16 mouse cellular contexts compared by ENCODE assay signal in genomic region chr8:44347412-44347811, GRCm38 (mm10).
A peak's percentile ranks its signal among the peaks of the same experiment; 100 is the strongest.
DNase-seq lines count a peak whose midpoint lies in the region; ATAC-seq and TF ChIP-seq lines count a peak whose summit lies in the region.
"Had no signal": no experiment of that assay in that cellular context is flagged by ENCODE, and none has a peak within 500 bp of the region (broad histone marks: within the 10 kb centered on the region; RNA-seq: fewer than 3 reads in every experiment).

No protein-coding gene starts in this region.

- no peaks in the 10 kb centered on the region for H3K4me1 ChIP-seq in kidney, embryonic 16.5 days (ENCODE audit: insufficient read depth, low read length)
- no peaks in the 10 kb centered on the region; the same call in 1 of the 2 replicates for H3K4me1 ChIP-seq in forebrain, embryonic 10.5 days
- H3K4me1 ChIP-seq: heart, embryonic 15.5 days; midbrain, embryonic 10.5 days had no signal

- H3K27me3 ChIP-seq in kidney, embryonic 16.5 days (ENCODE audit: insufficient read depth, low read length): no peaks in the 10 kb centered on the region
- no peaks in the 10 kb centered on the region for H3K27me3 ChIP-seq in forebrain, embryonic 10.5 days (ENCODE audit: poor library complexity, severe bottlenecking)
- H3K27me3 ChIP-seq: heart, embryonic 15.5 days had no signal

- peak; percentile 23 for DNase-seq in gastrocnemius, adult 2 months
- no peak for DNase-seq in gastrocnemius, postnatal 4 days (ENCODE audit: low spot score in 2 of 2)
- DNase-seq in kidney, postnatal 10 days: peak; percentile 5
- DNase-seq in fibroblast of lung, adult 2 months (ENCODE audit: low read depth): peak; percentile 77
- DNase-seq in lung, postnatal 36 days: peak; percentile 76
- DNase-seq in cerebellum, adult 11-12 months: no peak
- DNase-seq in forebrain, embryonic 10.5 days (ENCODE audit: extremely low spot score, low spot score): no peak
- DNase-seq: cerebellum, adult 8-10 months; lung, embryonic 14.5 days; right cerebral cortex, postnatal 25 days; thymus, adult 18-20 months had no signal

- no peaks in the 10 kb centered on the region for H3K36me3 ChIP-seq in kidney, embryonic 16.5 days (ENCODE audit: insufficient read depth, low read length)
- H3K36me3 ChIP-seq in forebrain, embryonic 10.5 days (replicated peaks): no peaks in the 10 kb centered on the region
- H3K36me3 ChIP-seq: G1E; heart, embryonic 15.5 days; midbrain, embryonic 10.5 days had no signal

- no peak overlapping the region for H3K4me3 ChIP-seq in gastrocnemius, adult 2 months
- no peak overlapping the region for H3K4me3 ChIP-seq in kidney, embryonic 16.5 days (ENCODE audit: low read length)
- no peak overlapping the region for H3K4me3 ChIP-seq in forebrain, embryonic 10.5 days
- H3K4me3 ChIP-seq: heart, embryonic 15.5 days; midbrain, embryonic 10.5 days had no signal

- 67% methylated on average over 1 of the region's 1 CpGs for WGBS in kidney, embryonic 16.5 days
- 89% methylated on average over 1 of the region's 1 CpGs for WGBS in forebrain, embryonic 10.5 days

- intact Hi-C loops in gastrocnemius, adult 2 months (cut with DNase I): no loop called here

- no peak for TF ChIP-seq CTCF in gastrocnemius, adult 2 months (IDR thresholded peaks at IDR 0.05)

- H3K27ac ChIP-seq in gastrocnemius, adult 2 months: no peak overlapping the region
- no peak overlapping the region for H3K27ac ChIP-seq in kidney, embryonic 16.5 days (ENCODE audit: low read length)
- no peak overlapping the region for H3K27ac ChIP-seq in forebrain, embryonic 10.5 days
- H3K27ac ChIP-seq: heart, embryonic 15.5 days; midbrain, embryonic 10.5 days had no signal

- no peak for ATAC-seq in kidney, embryonic 16.5 days (ENCODE audit: low FRiP score, low TSS enrichment)
- ATAC-seq: hindbrain, embryonic 16.5 days had no signal

- H3K9ac ChIP-seq in kidney, embryonic 16.5 days (replicated peaks; ENCODE audit: low read length): no peak overlapping the region
- H3K9ac ChIP-seq: heart, embryonic 15.5 days; lung, embryonic 14.5 days had no signal

- H3K4me2 ChIP-seq in kidney, embryonic 16.5 days (replicated peaks; ENCODE audit: low read depth, low read length): no peak overlapping the region
- H3K4me2 ChIP-seq: heart, embryonic 15.5 days; lung, embryonic 14.5 days had no signal

- H3K9me3 ChIP-seq in kidney, embryonic 16.5 days (ENCODE audit: low read length): no peaks in the 10 kb centered on the region
- no peaks in the 10 kb centered on the region for H3K9me3 ChIP-seq in forebrain, embryonic 10.5 days
- H3K9me3 ChIP-seq: heart, embryonic 15.5 days; midbrain, embryonic 10.5 days had no signal

Comparison
In these comparisons a context has a peak if more than half of its experiments do, and no peak if none do; other contexts are left out.
1. DNase-seq: peak in gastrocnemius, adult 2 months (single experiment), kidney, postnatal 10 days (single experiment), fibroblast of lung, adult 2 months (single experiment) and lung, postnatal 36 days (single experiment); none in gastrocnemius, postnatal 4 days (0 of 2), cerebellum, adult 11-12 months (single experiment) and forebrain, embryonic 10.5 days (single experiment).